Mouse (Mus musculus): ENCODE results near the gene Olfr1044.

DNA sequence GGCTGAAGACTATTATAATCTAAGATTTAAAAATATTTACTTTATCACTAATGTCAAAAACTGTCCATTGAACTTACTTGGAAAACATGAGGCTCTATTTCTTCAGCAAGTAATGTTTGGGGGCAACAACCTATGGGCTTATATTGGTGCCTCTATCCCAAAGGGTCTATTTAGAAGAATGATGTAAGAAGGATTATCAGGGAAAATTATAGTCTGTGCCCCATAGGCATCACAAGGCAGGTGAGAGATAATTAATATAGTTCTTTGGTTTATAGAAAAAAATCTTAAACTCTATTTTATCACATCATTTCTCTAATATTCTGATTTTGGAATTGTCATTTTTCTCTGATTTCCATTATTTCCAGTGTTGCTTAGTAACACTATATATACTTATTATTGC lies at the start of gene Olfr1044:
- TF ChIP-seq CTCF (IDR thresholded peaks at IDR 0.05; ENCODE audit: insufficient read depth, low read length) (no peak), POLR2A (IDR thresholded peaks at IDR 0.05; ENCODE audit: borderline replicate concordance, extremely low read depth, low read depth, low read length) (no peak)
